Mouse (Mus musculus) intestine, embryonic 15.5 days (tissue): Measurements from ENCODE around the gene Tmem236. TPM values are rescaled to one million over a fixed set of nuclear protein-coding genes. Genes with fewer than 3 reads are reported as not detected.

Experiments used
- ATAC-seq: fragments of 200-750 bp; cut with Nextera tagmentation; 2 replicates; pipeline ENCODE4 v1.8.0; 2017; ENCODE audit warnings: moderate TSS enrichment, moderate library complexity
- H3K27ac ChIP-seq: fragments of 300-500 bp; sonication (generic); 2 replicates; pipeline ENCODE4 v1.5.1; 2015; ENCODE audit warnings: mild to moderate bottlenecking, inconsistent platforms
- H3K27me3 ChIP-seq: fragments of 300-500 bp; sonication (generic); replicated peaks from 2 replicates; pipeline ENCODE4 v1.6.1; 2015; ENCODE audit warnings: inconsistent platforms
- H3K36me3 ChIP-seq: fragments of 300-500 bp; sonication (generic); 2 replicates; pipeline ENCODE4 v1.6.1; 2015; ENCODE audit warnings: inconsistent platforms
- H3K4me1 ChIP-seq: fragments of 300-500 bp; sonication (generic); replicated peaks from 2 replicates; pipeline ENCODE4 v1.6.1; 2015; ENCODE audit warnings: inconsistent platforms
- H3K4me2 ChIP-seq: fragments of 300-500 bp; sonication (generic); replicated peaks from 2 replicates; pipeline ENCODE4 v1.6.1; 2015; ENCODE audit warnings: mild to moderate bottlenecking, inconsistent platforms
- H3K4me3 ChIP-seq: fragments of 300-500 bp; sonication (generic); replicated peaks from 2 replicates; pipeline ENCODE4 v1.5.1; 2015; ENCODE audit warnings: inconsistent platforms
- H3K9ac ChIP-seq: fragments of 300-500 bp; sonication (generic); 2 replicates; pipeline ENCODE4 v1.6.1; 2015; ENCODE audit warnings: inconsistent platforms
- H3K9me3 ChIP-seq: fragments of 300-500 bp; sonication (generic); 2 replicates; pipeline ENCODE4 v1.6.1; 2016; ENCODE audit warnings: inconsistent platforms
- WGBS: fragments of 180-500 bp; shearing (Covaris S2); methylation state at CpG from one replicate; pipeline ENCODE4 v1.1.7; 2015; 5-methylcytosine and 5-hydroxymethylcytosine counted together
- polyA plus RNA-seq: library from polyadenylated mRNA; unstranded; fragments of >200 nt; fragmentation: Nextera tagmentation; extraction: Ambion mirVana; gene quantifications from 2 replicates; pipeline ENCODE4 v1.2.1, GENCODE M21; 2015

Tmem236 gene
- polyA plus RNA-seq, 1 experiment from 2014 or later, result 15.4 TPM

DNA sequence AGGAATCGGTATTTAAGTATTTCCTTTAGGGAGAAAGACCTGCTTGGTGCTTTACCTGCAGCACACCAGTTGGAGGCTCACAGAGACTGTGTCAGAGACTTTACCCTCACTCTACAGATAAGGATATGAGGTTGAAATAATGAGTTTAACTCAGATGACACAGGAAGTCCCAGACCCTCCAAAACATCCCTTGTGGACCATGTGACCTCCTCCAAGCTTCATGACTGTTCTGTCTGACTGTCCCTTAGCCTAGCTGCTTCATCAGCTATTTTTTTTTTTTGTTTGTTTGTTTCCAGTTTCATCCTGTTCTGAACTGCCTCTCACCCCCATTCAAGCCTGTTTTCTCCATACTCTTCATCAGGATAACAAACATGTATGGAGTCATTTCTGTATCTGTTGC is 58.6 kb downstream of the Tmem236 start:
- ATAC-seq, result no peak
- Histone ChIP-seq H3K27me3 (no peaks in the 10 kb centered on the region), H3K4me3 (no peak overlapping the region), H3K9ac (no peak overlapping the region), H3K4me1 (no peaks in the 10 kb centered on the region; the same call in 1 of the 2 replicates), H3K36me3 (no peaks in the 10 kb centered on the region), H3K9me3 (no peaks in the 10 kb centered on the region), H3K4me2 (no peak overlapping the region), H3K27ac (no peak overlapping the region)
- 72% methylated on average over 1 of the region's 1 CpGs for WGBS

GRCm38 (mm10) chr2:14233983-14234382 is 59.7 kb downstream of the Tmem236 start:
- 73% methylated on average over 2 of the region's 2 CpGs for WGBS
- Histone ChIP-seq H3K4me2 (no peak overlapping the region), H3K27me3 (no peaks in the 10 kb centered on the region), H3K4me3 (no peak overlapping the region), H3K9me3 (no peaks in the 10 kb centered on the region), H3K9ac (no peak overlapping the region), H3K27ac (no peak overlapping the region), H3K4me1 (no peaks in the 10 kb centered on the region; the same call in 1 of the 2 replicates), H3K36me3 (no peaks in the 10 kb centered on the region)
- ATAC-seq, result no peak

DNA sequence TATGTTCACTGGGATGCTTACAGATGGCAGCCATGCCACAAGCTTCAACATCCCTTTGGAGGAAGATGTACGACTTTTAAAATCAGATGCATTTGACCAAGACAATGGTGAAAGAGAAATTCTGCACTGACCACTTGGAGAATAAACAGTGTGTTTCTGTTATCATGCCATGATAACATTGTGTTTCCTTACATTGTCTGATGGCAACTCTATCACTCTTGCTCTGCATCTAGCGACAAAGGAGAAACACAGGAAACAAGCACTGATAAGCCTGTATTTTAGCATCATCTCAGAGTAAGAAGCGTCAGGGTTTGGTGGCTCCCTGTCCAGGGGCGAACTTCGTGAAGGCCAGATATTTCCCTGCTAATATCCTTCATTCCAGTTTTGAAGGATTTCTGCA is 61.0 kb downstream of the Tmem236 start:
- Histone ChIP-seq H3K27ac (no peak overlapping the region), H3K36me3 (no peaks in the 10 kb centered on the region), H3K9me3 (no peaks in the 10 kb centered on the region), H3K4me3 (no peak overlapping the region), H3K4me2 (no peak overlapping the region), H3K9ac (no peak overlapping the region), H3K4me1 (no peaks in the 10 kb centered on the region), H3K27me3 (no peaks in the 10 kb centered on the region)
- 79% methylated on average over 5 of the region's 5 CpGs for WGBS
- no peak for ATAC-seq

GRCm38 (mm10) chr2:14236920-14237319 is 62.6 kb downstream of the Tmem236 start:
- Histone ChIP-seq H3K4me2 (no peak overlapping the region), H3K36me3 (no peaks in the 10 kb centered on the region), H3K4me1 (no peaks in the 10 kb centered on the region), H3K4me3 (no peak overlapping the region), H3K9ac (no peak overlapping the region), H3K27me3 (no peaks in the 10 kb centered on the region), H3K27ac (no peak overlapping the region), H3K9me3 (no peaks in the 10 kb centered on the region)
- 89% methylated on average over 4 of the region's 4 CpGs for WGBS
- ATAC-seq, result no peak

GRCm38 (mm10) chr2:14237723-14238122 is 63.4 kb downstream of the Tmem236 start:
- Histone ChIP-seq H3K4me2 (no peak overlapping the region), H3K9me3 (no peaks in the 10 kb centered on the region), H3K9ac (no peak overlapping the region), H3K4me3 (no peak overlapping the region), H3K36me3 (no peaks in the 10 kb centered on the region), H3K27ac (no peak overlapping the region), H3K27me3 (no peaks in the 10 kb centered on the region), H3K4me1 (no peaks in the 10 kb centered on the region)
- ATAC-seq, result no peak
- WGBS, result 36% methylated on average over 4 of the region's 4 CpGs

DNA sequence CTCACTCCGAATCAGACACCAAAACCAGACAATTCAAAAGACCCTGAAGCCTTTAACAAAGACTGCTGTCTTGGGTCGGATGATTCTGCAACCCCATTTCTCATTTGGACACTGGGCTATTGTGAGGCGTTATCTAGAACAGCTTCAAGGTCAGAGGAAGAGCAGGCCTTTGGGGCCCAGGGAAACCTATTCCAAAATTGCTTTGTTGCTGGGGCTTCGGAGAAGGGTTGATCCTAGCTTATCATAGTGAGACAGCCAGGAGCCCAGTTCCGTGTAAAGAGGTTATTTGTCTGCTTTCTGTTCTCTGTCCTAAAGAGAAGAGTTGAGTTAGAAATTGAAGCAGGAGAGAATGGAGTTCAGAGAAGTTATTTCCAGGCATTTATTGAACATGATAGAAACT is 64.8 kb downstream of the Tmem236 start:
- no peak for ATAC-seq
- H3K27ac ChIP-seq, result no peak overlapping the region
- 59% methylated on average over 5 of the region's 5 CpGs for WGBS
- no peak overlapping the region for H3K4me2 ChIP-seq
- H3K36me3 ChIP-seq, result no peaks in the 10 kb centered on the region
- H3K4me3 ChIP-seq, result no peak overlapping the region
- H3K9ac ChIP-seq, result no peak overlapping the region
- no peaks in the 10 kb centered on the region for H3K4me1 ChIP-seq
- no peaks in the 10 kb centered on the region for H3K27me3 ChIP-seq
- H3K9me3 ChIP-seq, result no peaks in the 10 kb centered on the region

- peak; percentile 76 for ATAC-seq
- 81% methylated on average over 5 of the region's 5 CpGs for WGBS
- Histone ChIP-seq H3K27ac (no peak overlapping the region), H3K27me3 (no peaks in the 10 kb centered on the region), H3K4me3 (no peak overlapping the region), H3K4me1 (no peaks in the 10 kb centered on the region), H3K36me3 (no peaks in the 10 kb centered on the region), H3K4me2 (no peak overlapping the region), H3K9ac (no peak overlapping the region), H3K9me3 (no peaks in the 10 kb centered on the region)
Measured at GRCm38 (mm10) chr2:14244157-14244556, 69.8 kb downstream of the Tmem236 start.

- H3K9ac ChIP-seq, result no peak overlapping the region
- WGBS, result 82% methylated on average over 2 of the region's 2 CpGs
- H3K4me1 ChIP-seq, result no peaks in the 10 kb centered on the region
- peak; percentile 23; the same call in 1 of the 2 replicates for ATAC-seq
- H3K36me3 ChIP-seq, result no peaks in the 10 kb centered on the region
- no peak overlapping the region for H3K4me3 ChIP-seq
- H3K27ac ChIP-seq, result no peak overlapping the region
- H3K27me3 ChIP-seq, result no peaks in the 10 kb centered on the region
- H3K9me3 ChIP-seq, result no peaks in the 10 kb centered on the region
- no peak overlapping the region for H3K4me2 ChIP-seq
Measured at GRCm38 (mm10) chr2:14244668-14245067, 70.3 kb downstream of the Tmem236 start.

DNA sequence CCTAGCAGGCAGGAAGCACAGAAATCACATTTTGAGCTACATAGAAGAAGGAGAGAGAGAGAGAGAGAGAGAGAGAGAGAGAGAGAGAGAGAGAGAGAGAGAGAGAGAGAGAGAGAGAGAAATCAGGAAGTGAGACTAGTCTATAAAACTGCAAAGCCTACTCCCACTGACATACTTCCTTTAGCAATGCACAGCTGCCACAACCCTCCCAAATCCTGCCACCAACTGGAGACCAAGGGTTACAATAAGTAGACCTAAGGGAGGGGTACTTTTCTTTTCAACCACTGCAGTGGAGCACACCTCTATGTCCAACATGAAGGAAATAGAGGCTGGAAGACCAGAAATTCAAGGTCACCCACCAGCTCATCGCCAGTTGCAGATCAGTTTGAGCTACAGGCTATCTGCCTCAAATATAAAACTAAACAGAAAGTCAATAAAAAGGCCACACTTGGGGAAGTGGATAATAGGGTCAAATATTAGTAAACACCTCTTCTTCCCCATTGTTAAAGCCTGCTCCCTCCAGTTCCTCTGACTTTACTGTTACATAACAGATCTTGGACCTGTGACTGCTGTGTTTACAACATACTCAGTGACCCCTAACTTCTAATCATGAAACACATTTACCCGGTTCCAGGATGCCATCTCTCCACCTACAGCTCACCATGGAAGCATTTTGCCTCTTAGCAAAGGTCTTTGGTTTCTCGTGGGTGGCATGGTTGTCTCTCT is 75.7 kb downstream of the Tmem236 start:
- Histone ChIP-seq H3K27me3 (no peaks in the 10 kb centered on the region), H3K4me3 (no peak overlapping the region), H3K27ac (no peak overlapping the region), H3K4me1 (no peaks in the 10 kb centered on the region), H3K9me3 (no peaks in the 10 kb centered on the region), H3K9ac (no peak overlapping the region), H3K4me2 (no peak overlapping the region), H3K36me3 (no peaks in the 10 kb centered on the region)
- WGBS, result 72% methylated on average over 3 of the region's 3 CpGs
- no peak; the same call in 1 of the 2 replicates for ATAC-seq

GRCm38 (mm10) chr2:14251938-14252337 is 77.6 kb downstream of the Tmem236 start:
- WGBS, result 85% methylated on average over 3 of the region's 3 CpGs
- Histone ChIP-seq H3K9me3 (no peaks in the 10 kb centered on the region), H3K4me1 (no peaks in the 10 kb centered on the region), H3K9ac (no peak overlapping the region), H3K36me3 (no peaks in the 10 kb centered on the region), H3K4me3 (no peak overlapping the region), H3K4me2 (no peak overlapping the region), H3K27me3 (no peaks in the 10 kb centered on the region), H3K27ac (no peak overlapping the region)
- ATAC-seq, result no peak

DNA sequence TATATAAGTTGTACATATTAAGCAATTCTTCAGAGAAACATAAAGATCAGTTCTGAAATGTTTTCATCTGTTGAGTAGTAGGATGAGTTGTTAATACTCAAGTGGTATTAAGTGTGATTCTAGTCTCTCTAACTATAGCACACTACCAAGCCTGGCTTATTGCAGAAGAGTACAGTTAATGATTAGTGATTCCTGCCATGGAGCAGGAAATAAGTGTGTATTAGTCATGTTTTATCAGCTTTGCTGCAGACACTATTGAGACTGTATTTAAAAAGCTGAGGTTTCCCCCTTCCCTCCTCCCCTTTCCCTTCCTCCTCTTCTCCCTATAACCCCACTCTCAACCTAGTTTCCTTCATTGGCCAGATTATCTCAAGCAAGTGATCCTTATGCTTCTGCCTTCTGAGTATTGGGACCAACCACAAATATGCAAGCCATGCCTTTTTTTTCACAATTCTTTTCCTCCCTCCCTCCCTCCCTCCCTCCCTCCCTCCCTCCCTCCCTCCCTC is 84.1 kb downstream of the Tmem236 start:
- no peaks in the 10 kb centered on the region for H3K27me3 ChIP-seq
- H3K36me3 ChIP-seq, result no peaks in the 10 kb centered on the region
- no peak overlapping the region for H3K4me3 ChIP-seq
- H3K27ac ChIP-seq, result no peak overlapping the region
- H3K4me1 ChIP-seq, result no peaks in the 10 kb centered on the region
- no peaks in the 10 kb centered on the region for H3K9me3 ChIP-seq
- no peak overlapping the region for H3K4me2 ChIP-seq
- peak; percentile 94 for ATAC-seq
- no peak overlapping the region for H3K9ac ChIP-seq

GRCm38 (mm10) chr2:14262090-14262489 is 87.8 kb downstream of the Tmem236 start:
- H3K9me3 ChIP-seq, result no peaks in the 10 kb centered on the region
- H3K4me1 ChIP-seq, result no peaks in the 10 kb centered on the region
- no peak overlapping the region for H3K4me3 ChIP-seq
- H3K27me3 ChIP-seq, result no peaks in the 10 kb centered on the region
- WGBS, result 86% methylated on average over 1 of the region's 1 CpGs
- H3K4me2 ChIP-seq, result no peak overlapping the region
- no peak for ATAC-seq
- no peak overlapping the region for H3K9ac ChIP-seq
- H3K27ac ChIP-seq, result no peak overlapping the region
- H3K36me3 ChIP-seq, result no peaks in the 10 kb centered on the region

- Histone ChIP-seq H3K36me3 (no peaks in the 10 kb centered on the region), H3K9me3 (no peaks in the 10 kb centered on the region), H3K4me3 (no peak overlapping the region), H3K4me2 (no peak overlapping the region), H3K27ac (no peak overlapping the region), H3K4me1 (no peaks in the 10 kb centered on the region), H3K9ac (no peak overlapping the region), H3K27me3 (no peaks in the 10 kb centered on the region)
- ATAC-seq, result no peak
- WGBS, result 70% methylated on average over 1 of the region's 1 CpGs
Measured at GRCm38 (mm10) chr2:14269160-14269559, 94.8 kb downstream of the Tmem236 start.
